Mouse (Mus musculus) forebrain, embryonic 12.5 days (tissue): Measurements from ENCODE around the gene Meox1. TPM values are rescaled to one million over a fixed set of nuclear protein-coding genes. Genes with fewer than 3 reads are reported as not detected.

Experiments used
- ATAC-seq: fragments of 200-750 bp; cut with Nextera tagmentation; 2 replicates; pipeline ENCODE4 v1.8.0; 2017; ENCODE audit warnings: moderate TSS enrichment; ENCODE audit not compliant: low FRiP score
- H3K27ac ChIP-seq: fragments of 300-500 bp; sonication (generic); 2 replicates; pipeline ENCODE4 v1.5.1; 2016; ENCODE audit warnings: mild to moderate bottlenecking
- H3K27me3 ChIP-seq: fragments of 300-500 bp; sonication (generic); 2 replicates; pipeline ENCODE4 v1.6.1; 2016; ENCODE audit warnings: mild to moderate bottlenecking
- H3K36me3 ChIP-seq: fragments of 300-500 bp; sonication (generic); replicated peaks from 2 replicates; pipeline ENCODE4 v1.6.1; 2016; ENCODE audit warnings: mild to moderate bottlenecking
- H3K4me1 ChIP-seq: fragments of 300-500 bp; sonication (generic); 2 replicates; pipeline ENCODE4 v1.6.1; 2016
- H3K4me2 ChIP-seq: fragments of 300-500 bp; sonication (generic); 2 replicates; pipeline ENCODE4 v1.6.1; 2016; ENCODE audit warnings: mild to moderate bottlenecking, moderate library complexity
- H3K4me3 ChIP-seq: fragments of 300-500 bp; sonication (generic); replicated peaks from 2 replicates; pipeline ENCODE4 v1.5.1; 2016; ENCODE audit warnings: mild to moderate bottlenecking
- H3K9ac ChIP-seq: fragments of 300-500 bp; sonication (generic); 2 replicates; pipeline ENCODE4 v1.6.1; 2016; ENCODE audit warnings: mild to moderate bottlenecking
- H3K9me3 ChIP-seq: fragments of 300-500 bp; sonication (generic); 2 replicates; pipeline ENCODE4 v1.6.1; 2016
- WGBS: fragments of 180-500 bp; shearing (Covaris S2); methylation state at CpG from one replicate; pipeline ENCODE4 v1.1.7; 2016; 5-methylcytosine and 5-hydroxymethylcytosine counted together
- polyA plus RNA-seq: library from polyadenylated mRNA; unstranded; fragments of >200 nt; fragmentation: Nextera tagmentation; extraction: Ambion mirVana; gene quantifications from 2 replicates; pipeline ENCODE4 v1.2.1, GENCODE M21; 2016

The Meox1 gene
- polyA plus RNA-seq, 1 experiment from 2014 or later, result 0.60 TPM

- Histone ChIP-seq H3K27me3 (peaks cover 54% of the 10 kb centered on the region), H3K36me3 (no peaks in the 10 kb centered on the region), H3K4me1 (no peaks in the 10 kb centered on the region), H3K9me3 (no peaks in the 10 kb centered on the region), H3K4me2 (no peak overlapping the region), H3K4me3 (no peak overlapping the region), H3K9ac (no peak overlapping the region), H3K27ac (no peak overlapping the region)
- 0 out of 2 replicates have a peak, but pooled peaks have one; percentile 11 for ATAC-seq
- WGBS, result under 1% methylated on average over 6 of the region's 6 CpGs
Observed at GRCm38 (mm10) chr11:101919660-101920059, 25.5 kb upstream of the Meox1 start.

DNA sequence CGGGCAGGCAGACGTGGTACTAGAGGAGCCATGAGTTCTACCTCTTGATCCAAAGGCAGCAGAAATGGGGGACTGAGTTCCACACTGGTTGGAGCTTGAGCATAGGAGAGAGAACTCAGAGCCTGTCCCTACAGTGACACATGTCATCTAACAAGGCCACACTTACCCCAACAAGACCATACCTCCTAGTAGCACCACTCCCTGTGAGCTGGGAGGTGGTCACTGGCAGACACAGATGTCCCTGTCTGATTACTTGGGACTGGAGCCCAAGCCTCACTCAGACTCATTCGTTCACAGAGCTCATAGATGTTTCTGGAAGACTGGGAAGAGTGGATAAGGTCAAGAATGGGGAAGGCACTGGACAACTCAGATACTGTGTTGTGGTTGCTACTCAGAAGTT lies 24.4 kb upstream of the Meox1 start:
- Histone ChIP-seq H3K4me3 (no peak overlapping the region), H3K4me2 (no peak overlapping the region), H3K4me1 (no peaks in the 10 kb centered on the region), H3K9ac (no peak overlapping the region), H3K36me3 (no peaks in the 10 kb centered on the region), H3K27ac (no peak overlapping the region), H3K27me3 (peaks cover 52% of the 10 kb centered on the region), H3K9me3 (no peaks in the 10 kb centered on the region)
- no peak for ATAC-seq
- 65% methylated on average over 3 of the region's 3 CpGs for WGBS

DNA sequence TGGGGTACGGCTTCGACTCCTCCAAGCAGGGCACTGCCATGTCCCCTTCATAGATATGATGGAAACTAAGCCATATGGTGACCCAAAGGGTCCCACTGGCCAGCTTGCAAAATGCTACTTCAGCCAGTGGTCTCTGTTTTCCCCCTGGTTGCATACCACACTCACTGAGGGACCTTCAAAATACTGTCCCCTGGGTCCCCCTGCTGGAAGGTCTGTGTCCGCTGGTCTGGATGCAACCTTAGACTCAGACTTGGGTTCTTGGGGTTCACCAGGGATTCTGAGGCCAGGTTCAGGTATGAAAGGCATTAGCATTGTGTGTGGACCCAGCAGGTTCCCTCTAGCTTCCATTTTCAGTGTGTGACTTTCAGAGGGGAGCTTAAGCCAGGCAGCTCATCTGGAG lies 22.6 kb upstream of the Meox1 start:
- Histone ChIP-seq H3K4me2 (no peak overlapping the region), H3K27me3 (peaks cover 57% of the 10 kb centered on the region), H3K4me3 (no peak overlapping the region), H3K9ac (no peak overlapping the region), H3K27ac (no peak overlapping the region), H3K36me3 (no peaks in the 10 kb centered on the region), H3K9me3 (no peaks in the 10 kb centered on the region), H3K4me1 (no peaks in the 10 kb centered on the region)
- no peak for ATAC-seq
- WGBS, result 63% methylated on average over 3 of the region's 3 CpGs

- Histone ChIP-seq H3K36me3 (no peaks in the 10 kb centered on the region), H3K27me3 (peaks cover 52% of the 10 kb centered on the region), H3K27ac (no peak overlapping the region), H3K4me3 (no peak overlapping the region), H3K9ac (no peak overlapping the region), H3K4me2 (no peak overlapping the region), H3K9me3 (no peaks in the 10 kb centered on the region), H3K4me1 (no peaks in the 10 kb centered on the region)
- ATAC-seq, result no peak
- WGBS, result 60% methylated on average over 8 of the region's 8 CpGs
Observed at GRCm38 (mm10) chr11:101913591-101913990, 19.4 kb upstream of the Meox1 start.

GRCm38 (mm10) chr11:101911855-101912579 lies 17.8 kb upstream of the Meox1 start:
- Histone ChIP-seq H3K27ac (no peak overlapping the region), H3K9me3 (no peaks in the 10 kb centered on the region), H3K4me2 (no peak overlapping the region), H3K4me1 (no peaks in the 10 kb centered on the region), H3K4me3 (no peak overlapping the region), H3K27me3 (peaks cover 39% of the 10 kb centered on the region), H3K36me3 (no peaks in the 10 kb centered on the region), H3K9ac (no peak overlapping the region)
- ATAC-seq, result no peak
- 71% methylated on average over 4 of the region's 4 CpGs for WGBS

GRCm38 (mm10) chr11:101910230-101910946 lies 16.2 kb upstream of the Meox1 start:
- no peak overlapping the region for H3K4me3 ChIP-seq

GRCm38 (mm10) chr11:101908777-101909176 lies 14.6 kb upstream of the Meox1 start:
- H3K9ac ChIP-seq, result no peak overlapping the region
- no peaks in the 10 kb centered on the region for H3K4me1 ChIP-seq
- no peaks in the 10 kb centered on the region for H3K36me3 ChIP-seq
- H3K4me3 ChIP-seq, result no peak overlapping the region
- peaks cover 33% of the 10 kb centered on the region for H3K27me3 ChIP-seq
- no peak overlapping the region for H3K4me2 ChIP-seq
- no peak overlapping the region for H3K27ac ChIP-seq
- ATAC-seq, result no peak
- 67% methylated on average over 6 of the region's 6 CpGs for WGBS
- H3K9me3 ChIP-seq, result no peaks in the 10 kb centered on the region

More at GRCm38 (mm10) chr11:101910230-101910946, 16.2 kb upstream of the Meox1 start:
- peaks cover 34% of the 10 kb centered on the region for H3K27me3 ChIP-seq
- H3K9me3 ChIP-seq, result no peaks in the 10 kb centered on the region
- no peaks in the 10 kb centered on the region for H3K4me1 ChIP-seq
- WGBS, result 26% methylated on average over 21 of the region's 21 CpGs
- H3K27ac ChIP-seq, result no peak overlapping the region
- no peak overlapping the region for H3K4me2 ChIP-seq
- H3K36me3 ChIP-seq, result no peaks in the 10 kb centered on the region
- peak; percentile 33; the same call in 1 of the 2 replicates for ATAC-seq
- H3K9ac ChIP-seq, result no peak overlapping the region

GRCm38 (mm10) chr11:101905115-101905514 lies 10.9 kb upstream of the Meox1 start:
- H3K4me2 ChIP-seq, result no peak overlapping the region
- peaks cover 11% of the 10 kb centered on the region; the same call in 1 of the 2 replicates for H3K27me3 ChIP-seq
- no peaks in the 10 kb centered on the region for H3K4me1 ChIP-seq
- H3K36me3 ChIP-seq, result no peaks in the 10 kb centered on the region
- H3K4me3 ChIP-seq, result no peak overlapping the region
- no peak for ATAC-seq
- WGBS, result 23% methylated on average over 13 of the region's 13 CpGs
- H3K9ac ChIP-seq, result no peak overlapping the region
- H3K9me3 ChIP-seq, result no peaks in the 10 kb centered on the region
- no peak overlapping the region for H3K27ac ChIP-seq

- no peaks in the 10 kb centered on the region for H3K4me1 ChIP-seq
- H3K9me3 ChIP-seq, result no peaks in the 10 kb centered on the region
- ATAC-seq, result no peak
- H3K27me3 ChIP-seq, result 0 out of 2 replicates have a peak, but pooled peaks cover 2% of the 10 kb centered on the region
- no peak overlapping the region for H3K4me3 ChIP-seq
- no peak overlapping the region for H3K9ac ChIP-seq
- WGBS, result 82% methylated on average over 8 of the region's 8 CpGs
- H3K4me2 ChIP-seq, result no peak overlapping the region
- H3K36me3 ChIP-seq, result no peaks in the 10 kb centered on the region
- H3K27ac ChIP-seq, result no peak overlapping the region
Observed at GRCm38 (mm10) chr11:101901309-101901708, 7.1 kb upstream of the Meox1 start.

- ATAC-seq, result no peak
- Histone ChIP-seq H3K4me1 (no peaks in the 10 kb centered on the region), H3K27me3 (peaks cover 20% of the 10 kb centered on the region), H3K36me3 (no peaks in the 10 kb centered on the region), H3K27ac (no peak overlapping the region), H3K4me3 (no peak overlapping the region), H3K9me3 (no peaks in the 10 kb centered on the region), H3K9ac (no peak overlapping the region), H3K4me2 (no peak overlapping the region)
- 91% methylated on average over 4 of the region's 4 CpGs for WGBS
Observed at GRCm38 (mm10) chr11:101898328-101898727, 4.2 kb upstream of the Meox1 start.

- Histone ChIP-seq H3K27ac (no peak overlapping the region), H3K9ac (no peak overlapping the region), H3K27me3 (peaks cover 36% of the 10 kb centered on the region), H3K9me3 (no peaks in the 10 kb centered on the region), H3K4me3 (no peak overlapping the region), H3K4me2 (no peak overlapping the region), H3K36me3 (no peaks in the 10 kb centered on the region), H3K4me1 (peaks cover 2% of the 10 kb centered on the region)
- WGBS, result 52% methylated on average over 13 of the region's 13 CpGs
- ATAC-seq, result no peak
Observed at GRCm38 (mm10) chr11:101896546-101897361, 2.6 kb upstream of the Meox1 start.

- no peak overlapping the region for H3K4me3 ChIP-seq
- H3K9ac ChIP-seq, result no peak overlapping the region
- H3K9me3 ChIP-seq, result no peaks in the 10 kb centered on the region
- no peaks in the 10 kb centered on the region for H3K36me3 ChIP-seq
- no peak for ATAC-seq
- H3K27me3 ChIP-seq, result peaks cover 48% of the 10 kb centered on the region
- peaks cover 18% of the 10 kb centered on the region for H3K4me1 ChIP-seq
- 42% methylated on average over 15 of the region's 15 CpGs for WGBS
- no peak overlapping the region for H3K27ac ChIP-seq
- H3K4me2 ChIP-seq, result no peak overlapping the region
Observed at GRCm38 (mm10) chr11:101893560-101893959, 614 bp downstream of the Meox1 start.
